Mouse (Mus musculus) kidney, postnatal 4 days (tissue): ENCODE measurements around the gene 1700003E16Rik.
A peak's percentile ranks its signal among the peaks of the same experiment; 100 is the strongest.

Experiments used
- DNase-seq, 2 experiments: peaks; one replicate each; pipeline ENCODE4 v3.0.0; 2021; ENCODE audit warnings: mixed read lengths in 2 of 2

Gene 1700003E16Rik

DNA sequence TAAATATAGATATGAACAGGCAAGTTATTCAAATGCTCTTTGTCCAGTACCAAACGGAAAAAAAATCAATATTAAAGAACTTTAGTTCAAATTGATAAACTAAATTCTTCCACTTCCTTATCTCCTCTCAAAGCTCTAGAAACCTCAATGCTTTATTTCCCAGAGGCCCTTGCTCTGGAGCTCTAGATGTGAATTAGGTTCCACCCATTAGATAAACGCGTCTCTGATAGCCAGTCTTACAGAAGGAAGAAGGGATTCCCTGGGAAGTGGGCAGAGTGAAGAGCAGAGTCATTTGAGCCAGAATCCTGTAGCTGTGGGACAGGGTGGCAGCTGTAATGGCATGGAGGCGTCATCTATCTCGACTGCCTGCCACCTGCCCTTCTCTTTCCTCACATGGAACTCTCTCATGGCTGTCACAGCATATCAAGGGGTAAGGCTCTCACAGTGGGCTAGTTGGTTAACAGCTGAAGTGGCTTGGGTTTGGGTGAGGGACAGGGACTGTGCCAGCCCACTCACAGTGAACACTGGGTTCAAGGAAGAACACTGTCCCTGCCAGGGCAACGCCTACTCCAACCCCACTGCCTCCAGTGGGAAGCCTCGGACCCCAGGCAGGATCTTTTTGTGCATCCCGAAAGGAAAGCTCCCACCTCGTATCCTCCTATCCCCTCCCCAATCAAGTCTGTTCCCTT lies 51.3 kb downstream of the 1700003E16Rik start:
- no peak for DNase-seq

DNA sequence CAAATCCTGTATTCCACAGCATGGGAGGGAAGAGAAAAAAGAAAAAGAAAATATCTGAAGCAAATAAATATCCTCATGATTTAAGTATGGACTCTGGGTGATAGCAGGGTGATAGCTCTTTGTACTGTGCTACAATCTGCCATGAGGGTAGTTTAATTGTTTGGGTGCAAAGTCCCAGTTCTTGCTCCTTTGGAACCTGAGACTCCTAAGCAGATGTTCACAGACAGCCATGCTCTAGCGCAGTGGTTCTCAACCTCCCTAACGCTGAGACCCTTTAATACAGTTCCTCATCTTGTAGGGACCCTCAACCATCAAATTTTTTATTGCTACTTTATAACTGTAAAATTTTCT lies 51.8 kb downstream of the 1700003E16Rik start:
- no peak for DNase-seq

DNA sequence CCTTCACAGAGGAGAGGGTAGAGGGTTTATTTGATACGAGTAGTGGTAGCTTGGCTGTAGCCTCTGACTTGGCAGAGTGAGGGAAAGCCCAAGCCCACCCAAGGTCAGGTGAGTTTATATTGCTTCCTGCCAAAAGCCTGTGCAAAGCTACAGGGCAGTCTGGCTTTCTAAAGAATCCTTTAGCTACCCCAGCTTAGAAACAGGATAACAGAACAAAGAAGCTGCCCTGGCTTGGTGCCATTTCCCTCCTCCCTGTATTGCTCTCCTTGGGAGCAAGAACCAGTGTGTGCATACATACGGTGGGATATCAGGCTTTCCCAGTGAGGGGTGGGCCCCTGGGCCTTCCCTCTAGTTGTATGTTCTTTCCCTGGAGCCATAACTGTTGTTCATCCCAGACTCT lies 54.3 kb downstream of the 1700003E16Rik start:
- peak in 1 of 2 experiments; percentile 43 for DNase-seq

DNA sequence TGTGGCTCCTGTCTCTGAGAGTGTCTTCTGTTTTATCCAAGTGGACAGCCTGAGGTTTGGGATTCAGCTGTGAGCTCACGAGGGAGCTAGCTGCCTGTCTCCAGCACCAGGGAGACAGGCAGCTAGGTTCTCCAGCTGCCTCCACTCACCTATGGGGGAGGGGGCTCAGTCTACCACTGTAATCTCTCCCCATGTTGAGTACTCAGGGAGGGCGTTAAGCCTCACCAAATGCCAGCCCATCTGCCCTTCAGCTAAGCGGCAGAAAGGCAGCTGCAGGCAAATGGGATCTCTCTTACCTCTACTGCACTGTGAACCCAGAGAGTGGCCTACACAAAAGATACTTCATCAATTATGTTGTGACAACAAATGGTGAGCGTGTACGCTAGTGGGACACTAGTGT lies 55.3 kb downstream of the 1700003E16Rik start:
- no peak for DNase-seq
